Comparison of ENCODE assay signal across 20 mouse cellular contexts in the genomic region with DNA sequence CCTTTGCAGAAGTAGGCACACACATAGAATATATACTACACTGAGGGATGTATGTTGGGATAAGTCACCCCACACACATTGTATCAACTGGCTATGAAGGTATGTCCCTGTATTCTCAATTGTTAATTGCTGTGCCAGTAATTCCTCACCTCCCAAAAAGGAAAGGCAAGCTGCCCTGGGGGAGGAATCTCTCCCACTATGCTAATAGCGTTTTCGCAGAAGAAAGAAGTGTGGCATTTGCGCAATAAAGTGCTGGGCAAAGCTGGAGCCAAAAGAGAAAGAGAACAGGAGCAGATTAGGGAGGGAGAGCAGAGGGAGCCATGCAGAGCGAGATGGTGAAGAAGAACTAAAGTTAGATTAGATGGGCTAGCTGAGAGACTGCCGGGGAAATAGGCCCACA. TPM values are rescaled to one million over a fixed set of nuclear protein-coding genes. Genes with fewer than 3 reads are reported as not detected.
DNase-seq lines count a peak whose midpoint lies in the region; TF ChIP-seq lines count a peak whose summit lies in the region.
"Had no signal": no experiment of that assay in that cellular context is flagged by ENCODE, and none has a peak within 500 bp of the region (broad histone marks: within the 10 kb centered on the region; RNA-seq: fewer than 3 reads in every experiment).

No protein-coding gene starts in this region.

- intact Hi-C loops in left cerebral cortex, postnatal 25 days (cut with DNase I) = no loop called here

- no peak for TF ChIP-seq POLR2A in kidney, adult 2 months (IDR thresholded peaks at IDR 0.05; ENCODE audit: low read depth, low read length)

- no peak overlapping the region for H3K27ac ChIP-seq in kidney, adult 2 months (ENCODE audit: insufficient read depth, low read depth, low read length)
- H3K27ac ChIP-seq: heart, embryonic 13.5 days; hindbrain, embryonic 12.5 days; intestine, embryonic 15.5 days; limb, embryonic 10.5 days; stomach, postnatal 0 days had no signal

- H3K27me3 ChIP-seq in kidney, adult 2 months (replicated peaks; ENCODE audit: control insufficient read depth, insufficient read depth, low read length) = no peaks in the 10 kb centered on the region
- H3K27me3 ChIP-seq: heart, embryonic 13.5 days; hindbrain, embryonic 12.5 days; intestine, embryonic 15.5 days had no signal

- peaks cover 24% of the 10 kb centered on the region for H3K4me1 ChIP-seq in kidney, adult 2 months (ENCODE audit: control insufficient read depth, insufficient read depth, low read length)
- H3K4me1 ChIP-seq: hindbrain, embryonic 12.5 days; intestine, embryonic 15.5 days; limb, embryonic 10.5 days had no signal

- TF ChIP-seq CTCF in kidney, adult 2 months (conservative IDR thresholded peaks at IDR 0.05; ENCODE audit: insufficient read depth, insufficient read length, low read depth, low read length) = no peak

- no peaks in the 10 kb centered on the region; the same call in 1 of the 2 replicates for H3K36me3 ChIP-seq in kidney, adult 2 months (ENCODE audit: control insufficient read depth, insufficient read depth, low read length)
- H3K36me3 ChIP-seq: intestine, embryonic 15.5 days had no signal

- peak; percentile 32 for DNase-seq in kidney, adult 2 months
- no peak for DNase-seq in kidney, adult 18-20 months
- DNase-seq in right cerebral cortex, adult 2 months (ENCODE audit: low spot score in 2 of 2) = peak; percentile 53 to 58
- DNase-seq in right cerebral cortex, postnatal 4 days = no peak
- DNase-seq in left cerebral cortex, postnatal 25 days (ENCODE audit: low spot score in 2 of 2) = peak; percentile 39 to 84
- DNase-seq in spleen, adult 12 weeks (ENCODE audit: low spot score) = no peak
- DNase-seq in kidney, adult 11 months = no peak
- DNase-seq in T-cell, adult 2 months (ENCODE audit: low spot score) = no peak
- DNase-seq: B cell, adult 2 months; cerebellum, adult 11-12 months; gastrocnemius, postnatal 14 days; kidney, postnatal 25 days; spleen, adult 18-20 months had no signal

- WGBS in kidney, adult 2 months = 48% methylated on average over 5 of the region's 5 CpGs

- H3K4me3 ChIP-seq in kidney, adult 2 months (ENCODE audit: insufficient read depth, low read depth, low read length) = no peak overlapping the region
- H3K4me3 ChIP-seq: erythroblast, embryonic 14.5 days; heart, embryonic 13.5 days; hindbrain, embryonic 12.5 days; intestine, embryonic 15.5 days; limb, embryonic 10.5 days had no signal

RNA-seq across cellular contexts. Expression of gene Rab7, which starts 17.7 kb away (rescaled TPM):
- polyA plus RNA-seq in kidney, adult 2 months (2012; rRNA removed) = 316 and 386 TPM in 2 replicates
- total RNA-seq in left cerebral cortex, postnatal 25 days (2021) = 100 to 1,000 TPM; 330 to 341 TPM

RNA-seq across cellular contexts. Expression of gene H1fx, which starts 46.0 kb away (rescaled TPM):
- 2.3 and 3.2 TPM in 2 replicates for polyA plus RNA-seq in kidney, adult 2 months (2012; rRNA removed)
- 10 to 100 TPM; 59.2 to 60.8 TPM for total RNA-seq in left cerebral cortex, postnatal 25 days (2021)
- total RNA-seq: MEL had no signal

RNA-seq across cellular contexts. Expression of gene Rpn1, which starts 56.9 kb away (rescaled TPM):
- polyA plus RNA-seq in kidney, adult 2 months (2012; rRNA removed) = 161 and 188 TPM in 2 replicates
- 100 to 1,000 TPM; 184 to 185 TPM for total RNA-seq in left cerebral cortex, postnatal 25 days (2021)

Comparison
In these comparisons a context has a peak if more than half of its experiments do, and no peak if none do; other contexts are left out.
1. DNase-seq: peak in kidney, adult 2 months (single experiment), right cerebral cortex, adult 2 months (2 of 2) and left cerebral cortex, postnatal 25 days (2 of 2); none in kidney, adult 18-20 months (single experiment), right cerebral cortex, postnatal 4 days (single experiment), spleen, adult 12 weeks (single experiment), kidney, adult 11 months (single experiment) and T-cell, adult 2 months (single experiment).